Mouse (Mus musculus) liver, adult 2 months (tissue): ENCODE measurements at regions not wholly inside any gene's neighbourhood (a gene's known extent, or its start where the extent isn't known, plus 50 kb on each side); places are given as distances from the start of the nearest gene placed in this dataset.
A peak's percentile ranks its signal among the peaks of the same experiment; 100 is the strongest.
"Not testable (repeated sequence)": the region's sequence is repeated elsewhere in the genome, so short reads cannot be mapped to it uniquely, and the experiment has no call there.

ENCODE experiments used
- DNase-seq: peaks from one replicate; pipeline ENCODE4 v3.0.0-alpha.2; 2011; ENCODE audit warnings: low read depth, low spot score; ENCODE audit errors: extremely low read depth
- H3K27ac ChIP-seq: fragments of 200-500 bp; replicated peaks from 2 replicates; pipeline ENCODE4 v1.5.1; 2012; ENCODE audit warnings: low read depth, mild to moderate bottlenecking, control low read depth, inconsistent platforms, low read length; ENCODE audit not compliant: insufficient read depth
- H3K27me3 ChIP-seq: fragments of 200-500 bp; 2 replicates; pipeline ENCODE4 v1.6.1; 2012; ENCODE audit warnings: mild to moderate bottlenecking, moderate library complexity, low read length, inconsistent platforms; ENCODE audit not compliant: control insufficient read depth, insufficient read depth
- H3K36me3 ChIP-seq: fragments of 200-500 bp; 2 replicates; pipeline ENCODE4 v1.6.1; 2012; ENCODE audit warnings: low read length, inconsistent platforms; ENCODE audit not compliant: control insufficient read depth, insufficient read depth
- H3K4me1 ChIP-seq: fragments of 200-500 bp; 2 replicates; pipeline ENCODE4 v1.6.1; 2011; ENCODE audit warnings: low read length; ENCODE audit not compliant: control insufficient read depth, insufficient read depth
- H3K4me3 ChIP-seq: fragments of 200-500 bp; 2 replicates; pipeline ENCODE4 v1.5.1; 2011; ENCODE audit warnings: low read depth, mild to moderate bottlenecking, control low read depth, low read length, moderate library complexity; ENCODE audit not compliant: insufficient read depth
- H3K79me2 ChIP-seq: fragments of 200-500 bp; 2 replicates; pipeline ENCODE4 v1.6.1; 2012; ENCODE audit warnings: inconsistent platforms, mild to moderate bottlenecking, low read length, moderate library complexity; ENCODE audit not compliant: control insufficient read depth, insufficient read depth
- H3K9ac ChIP-seq: fragments of 200-500 bp; 2 replicates; pipeline ENCODE4 v1.6.1; 2012; ENCODE audit warnings: low read depth, mild to moderate bottlenecking, control low read depth, inconsistent platforms, low read length
- CTCF ChIP-seq: fragments of 200-500 bp; IDR thresholded peaks from 2 replicates; pipeline ENCODE4 v1.5.1; 2011; ENCODE audit warnings: low read depth, low read length, control low read depth
- POLR2A ChIP-seq: fragments of 200-500 bp; IDR thresholded peaks from 2 replicates; pipeline ENCODE4 v1.6.1; 2011; ENCODE audit warnings: low read length, control low read depth; ENCODE audit not compliant: insufficient read depth; ENCODE audit errors: extremely low read depth
- WGBS: fragments of 180-500 bp; shearing (Covaris S2); methylation state at CpG from one replicate; pipeline ENCODE4 v1.1.7; 2018; 5-methylcytosine and 5-hydroxymethylcytosine counted together

DNA sequence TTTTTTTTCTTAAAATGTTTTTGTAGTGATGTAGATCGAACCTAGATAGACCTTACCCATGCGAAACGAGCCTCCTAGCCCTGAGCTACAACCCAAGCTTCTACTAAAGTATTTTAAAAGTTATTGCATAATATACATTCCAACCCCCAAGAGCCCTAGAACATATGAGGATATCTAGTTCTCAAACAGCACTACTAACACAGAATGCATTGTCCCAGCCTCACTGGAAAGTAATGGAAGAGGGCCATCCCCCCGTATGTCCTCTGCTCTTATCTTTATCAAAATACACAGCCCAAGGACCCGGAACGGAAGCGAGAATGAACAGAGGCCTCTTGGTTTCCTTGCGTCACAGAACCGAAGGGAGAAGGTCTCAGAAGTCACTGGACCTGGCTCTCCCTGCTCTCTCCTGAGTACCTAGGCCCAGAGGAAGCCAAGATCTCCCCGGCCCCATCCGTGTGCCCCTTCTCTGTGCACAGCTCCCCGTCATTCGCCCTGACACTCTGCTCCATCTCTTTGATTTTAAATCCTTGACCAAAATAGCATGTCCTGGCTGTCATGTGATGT, 165.0 kb upstream of the Pkdcc start:
- Histone ChIP-seq H3K27ac (no peak overlapping the region), H3K79me2 (no peaks in the 10 kb centered on the region), H3K4me1 (no peaks in the 10 kb centered on the region), H3K4me3 (no peak overlapping the region), H3K9ac (no peak overlapping the region), H3K36me3 (no peaks in the 10 kb centered on the region), H3K27me3 (no peaks in the 10 kb centered on the region)
- TF ChIP-seq CTCF (no peak), POLR2A (no peak)
- DNase-seq = no peak
- WGBS = 80% methylated on average over 13 of the region's 13 CpGs

GRCm38 (mm10) chr17:83050591-83051197, 164.4 kb upstream of the Pkdcc start:
- no peak overlapping the region for H3K4me3 ChIP-seq
- TF ChIP-seq CTCF = no peak
- no peak for TF ChIP-seq POLR2A
- H3K27me3 ChIP-seq = no peaks in the 10 kb centered on the region
- no peak overlapping the region for H3K9ac ChIP-seq
- WGBS = 86% methylated on average over 11 of the region's 11 CpGs
- DNase-seq = no peak
- H3K36me3 ChIP-seq = no peaks in the 10 kb centered on the region
- H3K79me2 ChIP-seq = no peaks in the 10 kb centered on the region
- H3K4me1 ChIP-seq = no peaks in the 10 kb centered on the region
- H3K27ac ChIP-seq = no peak overlapping the region

DNA sequence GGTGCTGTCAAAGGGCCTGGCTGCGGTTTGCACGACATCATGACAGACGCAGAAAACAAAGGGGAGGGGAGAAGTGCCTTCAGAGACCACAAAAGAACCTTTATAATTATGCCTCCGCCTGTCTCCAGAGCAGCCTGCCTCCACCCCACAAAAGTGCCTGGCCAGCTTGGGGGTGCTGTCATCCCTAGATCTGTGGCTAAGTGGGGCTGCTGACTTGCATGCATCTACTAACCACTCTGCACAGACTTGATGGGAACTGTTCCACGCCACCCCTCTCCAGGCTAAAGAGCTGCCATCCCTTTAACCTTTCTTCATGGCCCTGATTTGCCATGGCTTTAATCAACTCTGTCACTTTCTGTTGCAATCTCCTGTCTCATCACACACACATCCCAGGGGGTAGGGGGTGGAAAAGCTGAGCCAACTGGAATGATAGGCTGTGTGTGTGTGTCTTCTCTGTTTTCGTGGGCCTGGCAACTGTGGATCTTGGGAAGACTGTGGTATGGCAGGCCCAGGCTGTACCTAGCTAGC, 162.4 kb upstream of the Pkdcc start:
- Histone ChIP-seq H3K27me3 (no peaks in the 10 kb centered on the region), H3K9ac (no peak overlapping the region), H3K79me2 (no peaks in the 10 kb centered on the region), H3K36me3 (no peaks in the 10 kb centered on the region), H3K4me3 (no peak overlapping the region), H3K4me1 (no peaks in the 10 kb centered on the region), H3K27ac (no peak overlapping the region)
- no peak for TF ChIP-seq POLR2A
- no peak for TF ChIP-seq CTCF
- DNase-seq = no peak
- 91% methylated on average over 6 of the region's 6 CpGs for WGBS

- H3K27me3 ChIP-seq = 0 out of 2 replicates have a peak, but pooled peaks cover 2% of the 10 kb centered on the region
- DNase-seq = peak; percentile 17
Measured at GRCm38 (mm10) chr17:83057832-83058231, 157.3 kb upstream of the Pkdcc start.

DNA sequence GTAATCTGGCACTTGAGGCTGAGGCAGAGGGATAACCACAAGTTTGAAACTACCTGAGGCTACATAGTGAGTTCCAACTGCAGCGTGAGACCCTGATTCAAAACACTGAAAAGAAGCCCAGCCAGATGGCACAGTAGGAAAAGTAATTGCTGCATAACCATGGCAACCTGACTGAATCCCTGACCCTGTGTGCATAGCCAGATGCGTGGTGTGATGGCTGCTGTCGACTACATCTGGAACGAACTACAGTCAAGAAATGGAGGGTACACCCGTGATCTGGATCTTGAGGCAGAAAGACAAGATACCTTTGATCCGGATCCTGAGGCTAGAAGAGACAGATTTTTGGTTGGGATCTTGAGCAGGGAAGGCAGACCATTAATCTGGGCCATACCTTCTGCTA, 153.2 kb upstream of the Pkdcc start:
- Histone ChIP-seq H3K27ac (no peak overlapping the region), H3K9ac (no peak overlapping the region), H3K36me3 (no peaks in the 10 kb centered on the region), H3K4me3 (no peak overlapping the region), H3K79me2 (no peaks in the 10 kb centered on the region), H3K27me3 (0 out of 2 replicates have a peak, but pooled peaks cover 2% of the 10 kb centered on the region), H3K4me1 (no peaks in the 10 kb centered on the region)
- no peak for DNase-seq
- TF ChIP-seq CTCF = no peak
- no peak for TF ChIP-seq POLR2A
- WGBS = 86% methylated on average over 6 of the region's 6 CpGs

More at GRCm38 (mm10) chr17:83057832-83058231, 157.3 kb upstream of the Pkdcc start:
- 7% methylated on average over 3 of the region's 3 CpGs for WGBS
- H3K9ac ChIP-seq = no peak overlapping the region
- TF ChIP-seq POLR2A = no peak
- TF ChIP-seq CTCF = no peak
- H3K79me2 ChIP-seq = no peaks in the 10 kb centered on the region
- H3K27ac ChIP-seq = no peak overlapping the region
- H3K4me3 ChIP-seq = no peak overlapping the region
- H3K36me3 ChIP-seq = no peaks in the 10 kb centered on the region
- H3K4me1 ChIP-seq = no peaks in the 10 kb centered on the region

- 55% methylated on average over 4 of the region's 4 CpGs for WGBS
- TF ChIP-seq CTCF (no peak), POLR2A (no peak)
Measured at GRCm38 (mm10) chr17:83063848-83064247, 151.2 kb upstream of the Pkdcc start.

DNA sequence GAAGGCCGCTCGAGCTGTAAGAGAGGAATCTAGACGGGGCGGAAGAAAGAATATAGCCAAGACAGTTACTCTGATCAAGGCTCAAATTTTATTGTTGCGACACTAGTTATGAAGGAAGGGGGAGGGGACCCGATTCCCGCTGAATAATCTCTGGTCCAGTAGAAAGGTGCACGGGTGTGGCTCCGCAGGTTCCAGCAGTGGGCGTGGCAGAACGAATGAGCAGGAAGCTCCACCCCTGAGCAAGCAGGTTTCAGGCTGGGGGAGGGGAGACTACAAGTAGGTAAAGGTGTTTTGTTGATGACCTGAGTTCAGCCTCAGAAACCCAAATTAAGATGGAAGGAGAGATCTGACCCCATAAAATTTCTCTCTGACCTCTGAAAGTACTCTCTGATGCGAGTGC, 150.7 kb upstream of the Pkdcc start:
- H3K79me2 ChIP-seq, H3K27ac ChIP-seq, H3K27me3 ChIP-seq, DNase-seq, H3K4me1 ChIP-seq, H3K36me3 ChIP-seq, H3K9ac ChIP-seq, H3K4me3 ChIP-seq: not testable (repeated sequence)
- WGBS = 36% methylated on average over 12 of the region's 12 CpGs

More at GRCm38 (mm10) chr17:83063848-83064247, 151.2 kb upstream of the Pkdcc start:
- Histone ChIP-seq H3K36me3 (no peaks in the 10 kb centered on the region), H3K9ac (no peak overlapping the region), H3K27ac (no peak overlapping the region), H3K4me3 (no peak overlapping the region), H3K4me1 (no peaks in the 10 kb centered on the region), H3K79me2 (no peaks in the 10 kb centered on the region), H3K27me3 (0 out of 2 replicates have a peak, but pooled peaks cover 2% of the 10 kb centered on the region)
- no peak for DNase-seq
